Mouse (Mus musculus) neural tube, embryonic 15.5 days (tissue): ENCODE measurements at regions not wholly inside any gene's neighbourhood (a gene's known extent, or its start where the extent isn't known, plus 50 kb on each side); places are given as distances from the start of the nearest gene placed in this dataset.

ENCODE experiments used
- ATAC-seq: fragments of 200-750 bp; cut with Nextera tagmentation; 2 replicates; pipeline ENCODE4 v1.8.0; 2017; ENCODE audit warnings: mild to moderate bottlenecking, moderate TSS enrichment, moderate library complexity; ENCODE audit not compliant: low FRiP score
- H3K27ac ChIP-seq: fragments of 300-500 bp; sonication (generic); replicated peaks from 2 replicates; pipeline ENCODE4 v1.5.1; 2015; ENCODE audit warnings: mild to moderate bottlenecking, inconsistent platforms
- H3K27me3 ChIP-seq: fragments of 300-500 bp; sonication (generic); replicated peaks from 2 replicates; pipeline ENCODE4 v1.6.1; 2015; ENCODE audit warnings: inconsistent platforms
- H3K36me3 ChIP-seq: fragments of 300-500 bp; sonication (generic); 2 replicates; pipeline ENCODE4 v1.6.1; 2015; ENCODE audit warnings: inconsistent platforms
- H3K4me1 ChIP-seq: fragments of 300-500 bp; sonication (generic); 2 replicates; pipeline ENCODE4 v1.6.1; 2015; ENCODE audit warnings: inconsistent platforms
- H3K4me2 ChIP-seq: fragments of 300-500 bp; sonication (generic); 2 replicates; pipeline ENCODE4 v1.6.1; 2015; ENCODE audit warnings: inconsistent platforms, mild to moderate bottlenecking, moderate library complexity
- H3K4me3 ChIP-seq: fragments of 300-500 bp; sonication (generic); replicated peaks from 2 replicates; pipeline ENCODE4 v1.5.1; 2015; ENCODE audit warnings: mild to moderate bottlenecking, inconsistent platforms
- H3K9ac ChIP-seq: fragments of 300-500 bp; sonication (generic); replicated peaks from 2 replicates; pipeline ENCODE4 v1.6.1; 2015; ENCODE audit warnings: mild to moderate bottlenecking, inconsistent platforms
- H3K9me3 ChIP-seq: fragments of 300-500 bp; sonication (generic); replicated peaks from 2 replicates; pipeline ENCODE4 v1.6.1; 2016; ENCODE audit warnings: inconsistent platforms
- WGBS: fragments of 180-500 bp; shearing (Covaris S2); methylation state at CpG from one replicate; pipeline ENCODE4 v1.1.7; 2015; ENCODE audit warnings: mixed read lengths; 5-methylcytosine and 5-hydroxymethylcytosine counted together

- H3K9ac ChIP-seq, result no peak overlapping the region
- no peaks in the 10 kb centered on the region for H3K9me3 ChIP-seq
- H3K4me3 ChIP-seq, result no peak overlapping the region
- H3K27me3 ChIP-seq, result no peaks in the 10 kb centered on the region
- H3K27ac ChIP-seq, result no peak overlapping the region
- H3K36me3 ChIP-seq, result no peaks in the 10 kb centered on the region
- 94% methylated on average over 1 of the region's 1 CpGs for WGBS
- no peak for ATAC-seq
- H3K4me2 ChIP-seq, result no peak overlapping the region
- H3K4me1 ChIP-seq, result peaks cover 10% of the 10 kb centered on the region
Measured at GRCm38 (mm10) chr4:142898994-142899393, 313.8 kb downstream of the Prdm2 start.

GRCm38 (mm10) chr4:142890711-142891110 lies 322.1 kb downstream of the Prdm2 start:
- 92% methylated on average over 1 of the region's 1 CpGs for WGBS
- Histone ChIP-seq H3K4me3 (no peak overlapping the region), H3K4me1 (no peaks in the 10 kb centered on the region), H3K9me3 (no peaks in the 10 kb centered on the region; the same call in 1 of the 2 replicates), H3K27ac (no peak overlapping the region), H3K4me2 (no peak overlapping the region), H3K36me3 (no peaks in the 10 kb centered on the region), H3K9ac (no peak overlapping the region), H3K27me3 (no peaks in the 10 kb centered on the region)
- ATAC-seq, result no peak

- Histone ChIP-seq H3K4me1 (no peaks in the 10 kb centered on the region), H3K4me3 (no peak overlapping the region), H3K27ac (no peak overlapping the region), H3K4me2 (no peak overlapping the region), H3K36me3 (no peaks in the 10 kb centered on the region), H3K9me3 (no peaks in the 10 kb centered on the region; the same call in 1 of the 2 replicates), H3K9ac (no peak overlapping the region), H3K27me3 (no peaks in the 10 kb centered on the region)
- no peak for ATAC-seq
- 78% methylated on average over 4 of the region's 4 CpGs for WGBS
Measured at GRCm38 (mm10) chr4:142888891-142889290, 323.9 kb downstream of the Prdm2 start.

GRCm38 (mm10) chr4:142887876-142888275 lies 324.9 kb downstream of the Prdm2 start:
- no peak overlapping the region for H3K9ac ChIP-seq
- H3K4me2 ChIP-seq, result no peak overlapping the region
- no peak for ATAC-seq
- no peaks in the 10 kb centered on the region for H3K27me3 ChIP-seq
- 48% methylated on average over 6 of the region's 6 CpGs for WGBS
- H3K4me1 ChIP-seq, result no peaks in the 10 kb centered on the region
- no peaks in the 10 kb centered on the region; the same call in 1 of the 2 replicates for H3K9me3 ChIP-seq
- H3K4me3 ChIP-seq, result no peak overlapping the region
- H3K27ac ChIP-seq, result no peak overlapping the region
- H3K36me3 ChIP-seq, result no peaks in the 10 kb centered on the region

- 7% methylated on average over 2 of the region's 2 CpGs for WGBS
- peak; percentile 63; the same call in 1 of the 2 replicates for ATAC-seq
- Histone ChIP-seq H3K27me3 (no peaks in the 10 kb centered on the region; the same call in 1 of the 2 replicates), H3K4me1 (peaks cover 14% of the 10 kb centered on the region), H3K27ac (no peak overlapping the region), H3K36me3 (no peaks in the 10 kb centered on the region), H3K4me2 (no peak overlapping the region), H3K4me3 (no peak overlapping the region), H3K9ac (no peak overlapping the region), H3K9me3 (no peaks in the 10 kb centered on the region)
Measured at GRCm38 (mm10) chr4:142880323-142880759, 332.5 kb downstream of the Prdm2 start.

- Histone ChIP-seq H3K27ac (no peak overlapping the region), H3K27me3 (no peaks in the 10 kb centered on the region), H3K4me2 (no peak overlapping the region), H3K4me3 (no peak overlapping the region), H3K9me3 (no peaks in the 10 kb centered on the region), H3K4me1 (peaks cover 22% of the 10 kb centered on the region), H3K36me3 (no peaks in the 10 kb centered on the region), H3K9ac (no peak overlapping the region)
- 89% methylated on average over 3 of the region's 3 CpGs for WGBS
- no peak for ATAC-seq
Measured at GRCm38 (mm10) chr4:142876151-142876550, 336.6 kb downstream of the Prdm2 start.

- WGBS, result 19% methylated on average over 5 of the region's 5 CpGs
- no peak overlapping the region for H3K4me3 ChIP-seq
- H3K9me3 ChIP-seq, result no peaks in the 10 kb centered on the region
- ATAC-seq, result peak; percentile 75
- H3K9ac ChIP-seq, result no peak overlapping the region
- no peaks in the 10 kb centered on the region for H3K27me3 ChIP-seq
- H3K36me3 ChIP-seq, result no peaks in the 10 kb centered on the region
- H3K4me2 ChIP-seq, result no peak overlapping the region
- 0 out of 2 replicates have a peak overlapping the region, but pooled peaks have one; percentile 18 for H3K27ac ChIP-seq
- peaks cover 17% of the 10 kb centered on the region for H3K4me1 ChIP-seq
Measured at GRCm38 (mm10) chr4:142875105-142875504, 337.7 kb downstream of the Prdm2 start.

- no peaks in the 10 kb centered on the region for H3K4me1 ChIP-seq
- no peak for ATAC-seq
- H3K9me3 ChIP-seq, result no peaks in the 10 kb centered on the region
- no peak overlapping the region for H3K27ac ChIP-seq
- no peak overlapping the region for H3K4me3 ChIP-seq
- no peaks in the 10 kb centered on the region for H3K36me3 ChIP-seq
- 86% methylated on average over 7 of the region's 7 CpGs for WGBS
- no peak overlapping the region for H3K4me2 ChIP-seq
- no peak overlapping the region for H3K9ac ChIP-seq
- no peaks in the 10 kb centered on the region for H3K27me3 ChIP-seq
Measured at GRCm38 (mm10) chr4:142866341-142866740, 346.5 kb downstream of the Prdm2 start.

GRCm38 (mm10) chr4:142865593-142865992 lies 347.2 kb downstream of the Prdm2 start:
- H3K27me3 ChIP-seq, result no peaks in the 10 kb centered on the region
- WGBS, result 89% methylated on average over 2 of the region's 2 CpGs
- H3K4me3 ChIP-seq, result no peak overlapping the region

GRCm38 (mm10) chr4:142863939-142864338 lies 348.9 kb downstream of the Prdm2 start:
- Histone ChIP-seq H3K4me3 (no peak overlapping the region), H3K27me3 (no peaks in the 10 kb centered on the region), H3K9me3 (no peaks in the 10 kb centered on the region), H3K4me1 (no peaks in the 10 kb centered on the region), H3K4me2 (no peak overlapping the region), H3K9ac (no peak overlapping the region), H3K36me3 (no peaks in the 10 kb centered on the region), H3K27ac (no peak overlapping the region)
- WGBS, result 70% methylated on average over 5 of the region's 5 CpGs
- ATAC-seq, result no peak

More at GRCm38 (mm10) chr4:142865593-142865992, 347.2 kb downstream of the Prdm2 start:
- Histone ChIP-seq H3K27ac (no peak overlapping the region), H3K36me3 (no peaks in the 10 kb centered on the region), H3K9ac (no peak overlapping the region), H3K4me2 (no peak overlapping the region), H3K9me3 (no peaks in the 10 kb centered on the region), H3K4me1 (no peaks in the 10 kb centered on the region)
- no peak for ATAC-seq

- Histone ChIP-seq H3K36me3 (no peaks in the 10 kb centered on the region), H3K9me3 (no peaks in the 10 kb centered on the region), H3K4me1 (peaks cover 9% of the 10 kb centered on the region), H3K9ac (no peak overlapping the region), H3K4me3 (no peak overlapping the region), H3K27me3 (no peaks in the 10 kb centered on the region), H3K27ac (no peak overlapping the region), H3K4me2 (no peak overlapping the region)
- WGBS, result 86% methylated on average over 3 of the region's 3 CpGs
- no peak for ATAC-seq
Measured at GRCm38 (mm10) chr4:142860441-142860840, 352.4 kb downstream of the Prdm2 start.

- Histone ChIP-seq H3K4me3 (no peak overlapping the region), H3K9me3 (no peaks in the 10 kb centered on the region), H3K4me2 (no peak overlapping the region), H3K36me3 (no peaks in the 10 kb centered on the region), H3K27ac (no peak overlapping the region), H3K9ac (no peak overlapping the region), H3K27me3 (no peaks in the 10 kb centered on the region), H3K4me1 (peaks cover 9% of the 10 kb centered on the region)
- 0 out of 2 replicates have a peak, but pooled peaks have one; percentile 38 for ATAC-seq
- WGBS, result 57% methylated on average over 6 of the region's 6 CpGs
Measured at GRCm38 (mm10) chr4:142856626-142857025, 356.2 kb downstream of the Prdm2 start.
